Mouse (Mus musculus): ENCODE measurements around the gene Nr4a1. TPM values are rescaled to one million over a fixed set of nuclear protein-coding genes. Genes with fewer than 3 reads are reported as not detected.
A peak's percentile ranks its signal among the peaks of the same experiment; 100 is the strongest.

Nr4a1 gene
- total RNA-seq (2012; rRNA removed) (0.42 and 0.89 TPM in 2 replicates), total RNA-seq (2014; rRNA removed) (0.57 and 0.60 TPM in 2 replicates), polyA plus RNA-seq (2012; ENCODE audit: insufficient read length, low read depth) (1.1 and 1.6 TPM in 2 replicates)

DNA sequence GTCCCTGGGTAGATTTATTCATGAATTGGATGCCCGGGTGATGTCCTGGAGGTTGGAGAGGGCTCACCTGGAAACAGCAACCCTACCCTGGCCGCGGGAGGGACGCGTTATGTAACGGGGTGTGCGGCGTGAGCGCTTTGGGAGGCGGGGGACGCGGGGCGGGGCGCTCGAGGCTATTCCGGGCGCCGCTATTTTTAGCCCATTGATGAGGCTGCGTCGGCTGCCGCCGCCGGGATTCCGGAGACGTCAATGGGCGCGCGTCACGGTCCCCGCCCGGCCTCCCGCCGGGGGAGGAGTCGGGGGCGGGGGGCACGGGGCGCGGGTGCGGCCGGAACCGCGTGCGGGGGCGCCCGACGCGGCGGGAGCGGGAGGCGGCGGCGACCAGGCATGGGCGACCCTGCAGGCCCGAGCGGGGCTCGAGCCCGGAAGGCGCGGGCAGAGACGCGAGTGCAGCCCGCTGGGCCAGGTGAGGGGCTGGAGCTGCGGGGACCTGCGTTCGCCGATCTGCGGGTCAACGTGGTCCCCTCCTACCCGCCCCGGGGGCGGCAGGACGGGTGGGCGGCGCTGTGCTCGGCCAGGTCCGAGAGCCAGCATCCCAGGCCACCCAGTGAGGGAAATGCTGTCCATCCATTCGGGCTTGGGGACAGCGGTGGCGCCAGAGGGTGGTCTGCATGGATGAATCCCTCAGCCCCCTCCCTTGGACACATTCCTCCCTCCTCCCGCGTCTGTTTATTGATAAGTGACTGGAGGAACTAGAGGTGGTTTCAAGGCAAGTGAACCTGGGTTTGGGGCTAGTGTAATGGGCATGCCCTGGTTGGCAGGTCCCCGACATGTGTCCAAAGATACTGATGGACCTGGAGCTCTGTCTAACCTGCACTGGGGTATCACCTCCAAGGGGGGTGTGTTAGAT is at the start of gene Nr4a1:
TSS of gene Nr4a1 (plus strand) at position 384 of the 910 bp plus-strand sequence.
- Histone ChIP-seq H3K9ac (ENCODE audit: insufficient read depth, low read depth) (peak within 1 kb of the TSS; percentile 9; the same call in 1 of the 2 replicates), H3K9me3 (replicated peaks; ENCODE audit: low read length) (peaks cover 35% of the 10 kb centered on the region), H3K4me2 (ENCODE audit: insufficient read depth, low read depth, poor library complexity, severe bottlenecking) (peak within 1 kb of the TSS; percentile 88), H3K27ac (ENCODE audit: insufficient read depth, low read depth) (no peak within 1 kb of the TSS), H3K4me1 (ENCODE audit: control insufficient read depth in 1 of 2, insufficient read depth in 2 of 2) (peaks cover 35 to 64% of the 10 kb centered on the region in 2 experiments), H3K79me2 (replicated peaks; ENCODE audit: control insufficient read depth, extremely low read depth, insufficient read depth, poor library complexity, severe bottlenecking) (no peaks in the 10 kb centered on the region), H3K27me3 (replicated peaks) (peaks cover 36% of the 10 kb centered on the region), H3K4me3 (replicated peaks in 1 of 3; ENCODE audit: low read depth in 2 of 3, low read length in 2 of 3, poor library complexity in 1 of 3) (peak within 1 kb of the TSS; percentile 36 to 55 (median 48)), H3K36me3 (replicated peaks in 1 of 2; ENCODE audit: control insufficient read depth in 1 of 2, insufficient read depth in 1 of 2, low read length in 1 of 2) (no peaks in the 10 kb centered on the region)
- TF ChIP-seq UBTF (IDR thresholded peaks at IDR 0.05; ENCODE audit: low read depth, low read length) (no peak), PAX5 (IDR thresholded peaks at IDR 0.05; ENCODE audit: low read length) (no peak), NELFE (IDR thresholded peaks at IDR 0.05; ENCODE audit: low read depth, low read length) (no peak), TBP (conservative IDR thresholded peaks at IDR 0.05; ENCODE audit: low read depth, low read length) (no peak), SIN3A (IDR thresholded peaks at IDR 0.05; ENCODE audit: low read length) (peak; percentile 44; the same call in 1 of the 2 replicates), ETS1 (conservative IDR thresholded peaks at IDR 0.05; ENCODE audit: low read depth, low read length) (peak; percentile 89), SMC3 (IDR thresholded peaks at IDR 0.05; ENCODE audit: low read depth, low read length) (no peak), MAZ (IDR thresholded peaks at IDR 0.05; ENCODE audit: low read depth, low read length) (peak; percentile 76; the same call in 1 of the 2 replicates), MEF2A (IDR thresholded peaks at IDR 0.05; ENCODE audit: borderline replicate concordance, low read depth, low read length) (peak; percentile 96), ZC3H11A (IDR thresholded peaks at IDR 0.05; ENCODE audit: low read depth, low read length) (no peak), USF1 (IDR thresholded peaks at IDR 0.05; ENCODE audit: low read depth, low read length) (no peak), POLR2AphosphoS2 (IDR thresholded peaks at IDR 0.05; ENCODE audit: low read depth, low read length) (no peak), IRF4 (IDR thresholded peaks at IDR 0.05; ENCODE audit: low read depth, low read length) (peak; percentile 33; the same call in 1 of the 2 replicates), ELF1 (IDR thresholded peaks at IDR 0.05; ENCODE audit: low read depth, low read length) (no peak), USF2 (conservative IDR thresholded peaks at IDR 0.05; ENCODE audit: low read depth, low read length) (no peak), ZMIZ1 (IDR thresholded peaks at IDR 0.05; ENCODE audit: low read depth, low read length) (no peak), MAX (IDR thresholded peaks at IDR 0.05; ENCODE audit: low read length) (no peak), CHD1 (IDR thresholded peaks at IDR 0.05; ENCODE audit: low read depth, low read length) (no peak), CTCF (conservative IDR thresholded peaks at IDR 0.05 in 1 of 2, IDR thresholded peaks at IDR 0.05 in 1 of 2; ENCODE audit: low read depth in 2 of 2, low read length in 2 of 2) (no peak), TCF12 (IDR thresholded peaks at IDR 0.05; ENCODE audit: low read depth, low read length) (no peak), JUN (IDR thresholded peaks at IDR 0.05; ENCODE audit: insufficient read depth, low read depth, low read length) (no peak), ZKSCAN1 (IDR thresholded peaks at IDR 0.05; ENCODE audit: borderline replicate concordance, low read depth, low read length) (no peak), MXI1 (IDR thresholded peaks at IDR 0.05; ENCODE audit: low read depth, low read length) (no peak; the same call in 1 of the 2 replicates), GABPA (IDR thresholded peaks at IDR 0.05; ENCODE audit: insufficient replicate concordance, low read depth, low read length) (no peak), EP300 (IDR thresholded peaks at IDR 0.05; ENCODE audit: low read length) (no peak), BHLHE40 (IDR thresholded peaks at IDR 0.05; ENCODE audit: low read depth, low read length) (peak; percentile 91), JUND (conservative IDR thresholded peaks at IDR 0.05; ENCODE audit: low read depth, low read length) (no peak), MAFK (IDR thresholded peaks at IDR 0.05; ENCODE audit: insufficient replicate concordance, low read length) (no peak), RAD21 (IDR thresholded peaks at IDR 0.05; ENCODE audit: low read depth, low read length) (no peak), HCFC1 (IDR thresholded peaks at IDR 0.05; ENCODE audit: low read depth, low read length) (no peak), E2F4 (IDR thresholded peaks at IDR 0.05; ENCODE audit: insufficient replicate concordance, low read depth, low read length) (no peak), ZNF384 (IDR thresholded peaks at IDR 0.05; ENCODE audit: low read depth, low read length) (no peak), NRF1 (IDR thresholded peaks at IDR 0.05; ENCODE audit: low read depth, low read length) (no peak), RCOR1 (conservative IDR thresholded peaks at IDR 0.05; ENCODE audit: low read depth, low read length) (no peak), POLR2A (IDR thresholded peaks at IDR 0.05; ENCODE audit: low read depth, low read length) (no peak), MYC (IDR thresholded peaks at IDR 0.05; ENCODE audit: low read depth, low read length) (no peak), KAT2A (IDR thresholded peaks at IDR 0.05; ENCODE audit: insufficient replicate concordance, low read length) (no peak), CHD2 (IDR thresholded peaks at IDR 0.05; ENCODE audit: low read length) (no peak)
- dilution Hi-C loops (cut with MboI; ENCODE audit: extremely low pct_ligation_motif_present, extremely low pct_unique_long_range_greater_than_20kb, low sequenced_read_pairs): no loop called here
- in situ Hi-C loops (cut with MboI; ENCODE audit: low pct_ligation_motif_present, low pct_unique_long_range_greater_than_20kb, low sequenced_read_pairs): no loop called here
- DNase-seq (ENCODE audit: extremely low read depth): peak; percentile 81

Measured in CH12.LX (cell line).